Mouse (Mus musculus): ENCODE data around the gene Ccng2. TPM values are rescaled to one million over a fixed set of nuclear protein-coding genes. Genes with fewer than 3 reads are reported as not detected.

The Ccng2 gene
- 10 to 100 TPM; 13.0 to 20.1 TPM for total RNA-seq (2021)
- long read RNA-seq, experiment 1, transcript Ccng2-201 (8 exons, 2,810 nt): major isoform, 7 of 8 reads
- long read RNA-seq, experiment 1, partial matches to known transcripts: 1 of 8 reads
- long read RNA-seq, experiment 1, other reads (novel, unspliced or antisense): 0 of 8 reads
- long read RNA-seq, experiment 2, partial matches to known transcripts: 4 of 8 reads
- long read RNA-seq, experiment 2, other reads (novel, unspliced or antisense): 0 of 8 reads

- peak; percentile 99 for DNase-seq
These were observed at the start of gene Ccng2 for GRCm38 (mm10) chr5:93266883-93267704. Gene Ccng2 (plus strand): TSS chr5:93267257.

GRCm38 (mm10) chr5:93218375-93218774, 48.7 kb upstream of the Ccng2 start:
- DNase-seq: no peak

GRCm38 (mm10) chr5:93221661-93222060, 45.4 kb upstream of the Ccng2 start:
- peak; percentile 59 to 68 for DNase-seq

- DNase-seq: no peak
These were observed 42.5 kb upstream of the Ccng2 start for GRCm38 (mm10) chr5:93224549-93224948.

DNA sequence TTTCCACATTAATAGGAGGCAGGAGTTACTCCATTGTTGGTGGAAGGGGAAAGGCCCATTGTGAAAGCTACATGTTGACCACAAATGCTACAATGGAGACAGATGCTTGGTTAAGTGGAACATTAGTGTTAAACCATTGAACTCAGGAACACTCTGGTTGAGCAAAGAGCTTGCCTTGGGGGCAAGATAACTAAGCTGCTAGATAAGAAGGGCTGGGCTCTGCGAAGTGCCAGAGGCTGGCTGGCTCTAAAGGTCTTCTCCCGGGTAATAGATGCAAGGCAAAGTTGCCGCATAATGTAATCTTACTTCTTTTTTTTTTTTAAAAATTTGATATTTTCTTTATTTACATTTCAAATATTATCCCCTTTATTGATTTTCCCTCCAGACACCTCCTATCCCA, 39.9 kb upstream of the Ccng2 start:
- DNase-seq: no peak

DNA sequence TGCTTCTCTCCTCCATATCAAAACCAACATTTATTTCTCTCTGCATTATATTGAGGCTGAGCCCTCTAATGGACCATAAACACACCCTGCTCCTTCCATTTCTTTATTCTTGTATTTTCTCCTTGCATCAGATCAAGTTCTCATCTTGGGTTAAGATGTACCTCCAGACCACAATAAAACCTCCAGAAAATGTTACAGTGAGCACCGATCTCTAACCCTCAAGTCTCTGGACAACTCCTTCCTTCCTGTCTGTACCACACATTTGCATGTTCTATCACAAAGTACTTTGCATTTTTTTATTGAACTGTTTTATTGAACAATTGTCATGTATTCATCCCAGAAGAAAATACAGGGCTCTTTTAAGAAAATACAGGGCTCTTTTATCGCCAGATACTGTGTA, 37.5 kb upstream of the Ccng2 start:
- no peak for DNase-seq

DNA sequence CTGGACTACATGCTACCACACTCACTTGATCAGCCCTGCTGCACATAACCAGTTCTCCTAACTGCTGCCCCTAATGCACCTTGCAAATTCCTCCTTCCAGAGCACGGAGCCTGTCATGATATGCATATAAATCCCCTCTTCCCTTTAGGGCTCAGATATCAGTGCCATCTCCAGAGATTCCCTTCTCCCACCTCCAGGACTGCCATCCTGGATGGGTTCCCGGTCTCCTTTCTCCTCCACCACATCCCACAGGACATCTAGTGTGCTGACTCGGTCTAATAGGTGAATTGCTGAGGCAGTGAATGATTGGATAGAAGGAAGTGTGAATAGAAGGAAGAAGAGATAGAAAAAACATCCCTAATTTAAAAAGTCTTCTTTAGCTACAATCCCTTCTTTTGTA, 35.3 kb upstream of the Ccng2 start:
- no peak for DNase-seq

GRCm38 (mm10) chr5:93232838-93233237, 34.2 kb upstream of the Ccng2 start:
- no peak for DNase-seq

DNA sequence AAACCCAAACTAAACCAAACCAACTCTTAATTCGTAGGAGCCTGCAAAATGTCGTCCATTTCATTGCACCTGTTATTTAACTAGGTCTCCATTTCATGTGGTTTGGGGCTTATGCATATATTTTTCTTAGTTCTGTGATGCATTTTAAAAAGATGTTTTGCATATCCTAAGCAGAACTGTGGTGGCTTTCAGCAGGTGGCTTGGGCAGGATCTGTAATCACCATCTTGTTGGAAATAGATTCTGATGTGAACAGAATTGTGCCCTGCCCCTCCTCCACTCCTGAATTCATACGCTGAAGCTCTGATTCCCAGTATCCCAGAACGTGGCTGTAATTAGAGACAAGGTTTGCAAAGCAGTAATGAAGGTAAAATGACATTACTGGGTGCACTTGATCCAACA, 32.9 kb upstream of the Ccng2 start:
- DNase-seq: no peak

GRCm38 (mm10) chr5:93234605-93235004, 32.5 kb upstream of the Ccng2 start:
- no peak for DNase-seq

DNA sequence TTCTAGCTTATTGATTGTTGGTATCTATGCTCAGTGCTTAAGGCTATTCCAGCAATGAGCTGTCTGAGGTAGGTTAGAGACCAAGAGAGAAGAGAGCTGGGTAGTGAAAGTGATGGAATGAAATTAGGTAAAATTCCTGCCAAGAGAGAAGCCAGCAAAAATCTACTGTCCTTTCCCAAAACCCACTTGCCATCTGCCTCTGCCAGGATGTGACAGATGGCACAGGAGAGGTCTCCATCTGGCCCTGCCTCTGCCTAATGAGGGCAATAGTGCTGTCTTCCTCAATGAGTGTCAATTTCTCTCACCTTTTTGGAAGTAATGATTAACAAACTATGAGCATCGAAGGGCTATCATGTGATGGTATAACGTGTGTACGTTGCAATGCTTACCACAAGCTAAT, 31.2 kb upstream of the Ccng2 start:
- no peak for DNase-seq

- no peak for DNase-seq
These were observed 30.5 kb upstream of the Ccng2 start for GRCm38 (mm10) chr5:93236541-93236940.

GRCm38 (mm10) chr5:93239590-93240544, 27.2 kb upstream of the Ccng2 start:
- no peak for DNase-seq

DNA sequence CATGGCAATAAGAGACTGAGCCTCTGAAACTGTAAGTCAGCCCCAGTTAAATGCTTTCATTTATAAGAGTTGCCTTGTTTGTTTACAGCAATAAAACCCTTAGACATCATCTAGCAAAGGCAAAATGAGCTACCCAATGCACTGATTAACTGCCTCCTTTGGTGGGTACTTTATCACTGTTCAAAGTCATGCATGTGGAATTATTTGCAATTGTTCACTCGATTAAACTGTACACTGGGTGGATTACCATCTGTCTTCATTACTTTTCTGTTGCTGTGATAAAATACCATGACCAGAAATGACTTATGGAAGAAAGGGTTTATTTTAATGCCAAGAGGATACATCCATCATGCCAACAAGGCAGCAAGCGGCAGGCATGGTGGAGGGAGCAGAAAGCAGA, 21.8 kb upstream of the Ccng2 start:
- DNase-seq: no peak

GRCm38 (mm10) chr5:93249940-93250578, 17.0 kb upstream of the Ccng2 start:
- DNase-seq: no peak

DNA sequence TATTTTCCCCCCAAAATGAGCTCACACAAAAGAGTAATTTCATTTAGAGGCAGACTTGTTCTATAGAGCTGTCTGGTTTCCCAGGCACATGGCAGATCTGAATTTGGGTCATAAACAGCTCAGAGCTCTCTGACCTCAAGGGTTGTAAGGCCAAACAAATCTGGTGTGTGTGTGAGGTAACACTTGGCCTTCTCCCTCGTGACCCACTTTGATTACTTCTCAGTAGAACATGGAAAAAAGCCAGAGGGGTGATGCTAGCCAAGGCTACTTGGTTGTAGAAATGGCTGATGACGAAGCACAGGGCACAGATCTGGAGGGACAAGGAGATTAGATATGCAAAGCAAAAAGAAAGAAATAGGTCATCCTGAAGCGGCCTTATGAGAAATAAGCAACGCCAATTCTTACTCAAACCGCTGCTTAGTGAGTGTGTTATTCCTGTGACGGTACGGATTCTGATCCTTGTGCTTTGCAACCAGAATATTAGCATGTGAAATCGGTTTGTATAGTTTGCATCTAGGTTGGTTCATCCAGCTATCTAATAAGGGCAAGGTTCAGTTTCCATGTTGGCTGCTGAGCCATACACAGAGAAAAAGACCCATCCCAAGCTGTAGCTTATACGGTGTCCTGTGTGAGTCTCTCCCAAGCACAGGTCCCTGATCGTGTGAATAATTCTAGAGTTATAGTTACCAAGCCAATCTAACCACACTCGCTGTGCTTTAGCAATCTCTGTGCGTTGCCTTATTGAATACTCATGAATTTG, 15.9 kb upstream of the Ccng2 start:
- peak; percentile 87 to 91 for DNase-seq

- no peak for DNase-seq
These were observed 11.2 kb upstream of the Ccng2 start for GRCm38 (mm10) chr5:93255759-93256265.

GRCm38 (mm10) chr5:93256820-93257405, 10.1 kb upstream of the Ccng2 start:
- DNase-seq: peak in 1 of 2 experiments; percentile 13

DNA sequence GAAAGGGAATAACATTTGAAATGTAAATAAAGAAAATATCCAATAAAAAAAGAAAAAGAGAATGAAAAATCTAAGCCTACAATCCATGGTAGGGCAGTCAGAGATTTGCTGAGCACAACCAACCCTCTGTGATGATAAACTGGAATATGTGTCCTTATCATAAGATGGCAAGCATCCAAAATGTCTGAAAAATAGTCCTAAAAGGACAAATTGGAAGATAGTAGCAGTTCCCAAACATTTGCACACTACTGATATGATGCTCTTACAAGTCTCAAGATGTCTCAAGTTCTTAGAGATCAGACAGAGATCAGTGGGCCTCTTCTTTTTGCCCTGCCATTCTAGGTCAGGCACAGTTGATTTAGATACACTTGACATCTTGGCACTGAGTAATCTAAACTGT, 7.7 kb upstream of the Ccng2 start:
- no peak for DNase-seq

- no peak for DNase-seq
These were observed 6.1 kb upstream of the Ccng2 start for GRCm38 (mm10) chr5:93260983-93261382.

DNA sequence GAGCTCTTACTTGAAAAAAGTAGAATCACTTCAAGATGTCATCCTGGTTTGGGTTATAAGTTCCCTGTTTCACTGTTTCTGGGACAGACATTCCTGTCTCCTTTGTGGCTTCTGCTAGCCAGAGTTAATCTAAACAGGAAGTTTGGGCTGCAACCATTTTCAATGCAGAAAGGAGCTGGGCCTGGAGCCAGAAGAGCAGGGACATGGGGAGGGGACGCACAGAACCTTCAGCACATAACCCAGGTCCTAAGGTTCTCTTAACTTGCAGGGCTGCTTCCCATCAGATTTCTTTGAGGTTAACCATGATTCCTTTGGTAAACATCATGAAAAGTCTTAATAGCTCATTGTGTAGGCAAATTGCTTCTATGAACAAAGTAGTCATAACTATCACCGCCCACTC, 4.3 kb upstream of the Ccng2 start:
- no peak for DNase-seq
